Mouse (Mus musculus): ENCODE results near the gene Sult2b1. TPM values are rescaled to one million over a fixed set of nuclear protein-coding genes. Genes with fewer than 3 reads are reported as not detected.

Gene Sult2b1
- total RNA-seq, 2 experiments from 2014 or later = not detected

DNA sequence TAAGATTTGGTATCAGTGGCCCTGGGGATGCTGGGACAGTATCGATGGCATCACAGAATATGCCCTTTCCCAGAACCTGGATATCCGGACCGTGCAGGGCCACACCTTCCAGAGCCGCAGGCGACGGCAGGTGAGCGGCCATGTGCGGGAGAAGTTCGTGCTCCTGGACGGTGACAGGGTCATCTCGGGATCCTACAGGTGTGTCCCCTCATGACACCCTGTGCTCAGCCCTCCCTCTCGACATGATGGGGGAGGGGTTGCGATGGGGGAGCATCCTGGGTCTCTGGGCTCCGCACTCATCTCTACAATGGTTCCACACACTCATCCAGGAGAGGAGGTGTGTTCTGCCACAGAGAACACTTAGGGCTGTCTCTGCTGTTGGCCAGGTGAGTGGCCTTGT, 60.7 kb downstream of the Sult2b1 start:
- no peak for DNase-seq

DNA sequence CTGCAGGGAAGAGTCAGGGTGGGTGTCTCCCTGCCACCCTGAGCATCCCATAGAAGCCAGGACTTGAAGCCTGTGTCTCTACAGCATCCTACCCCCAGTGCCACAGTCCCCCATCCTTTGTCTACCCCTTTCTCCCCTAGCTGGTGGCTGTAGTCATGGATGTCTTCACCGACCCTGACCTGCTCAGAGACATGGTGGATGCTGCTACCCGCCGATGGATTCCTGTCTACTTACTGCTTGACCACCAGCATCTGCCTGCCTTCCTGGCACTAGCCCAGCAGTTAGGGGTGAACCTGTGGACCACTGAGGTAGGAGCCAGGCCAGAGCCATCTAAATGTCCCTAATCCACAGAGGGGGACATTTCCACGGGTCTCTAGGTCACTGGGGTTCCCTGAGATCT, 61.2 kb downstream of the Sult2b1 start:
- no peak for DNase-seq

DNA sequence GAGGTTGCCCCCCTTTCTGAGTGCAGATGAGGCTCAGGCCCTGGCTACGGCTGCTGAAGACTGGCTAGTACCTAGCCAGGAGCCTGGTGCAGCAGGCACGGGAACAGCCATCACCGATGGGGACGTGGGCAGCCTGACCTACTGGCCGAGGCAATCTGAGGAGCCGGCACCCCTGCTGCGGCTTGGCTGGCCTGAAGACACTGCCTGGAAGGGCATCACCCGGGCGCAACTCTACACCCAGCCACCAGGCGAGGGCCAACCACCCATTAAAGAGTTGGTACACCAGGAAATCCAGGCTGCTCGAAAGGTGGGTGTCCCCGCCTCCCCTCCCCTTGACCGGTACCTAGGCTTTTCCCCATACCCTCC, 62.1 kb downstream of the Sult2b1 start:
- no peak for DNase-seq

DNA sequence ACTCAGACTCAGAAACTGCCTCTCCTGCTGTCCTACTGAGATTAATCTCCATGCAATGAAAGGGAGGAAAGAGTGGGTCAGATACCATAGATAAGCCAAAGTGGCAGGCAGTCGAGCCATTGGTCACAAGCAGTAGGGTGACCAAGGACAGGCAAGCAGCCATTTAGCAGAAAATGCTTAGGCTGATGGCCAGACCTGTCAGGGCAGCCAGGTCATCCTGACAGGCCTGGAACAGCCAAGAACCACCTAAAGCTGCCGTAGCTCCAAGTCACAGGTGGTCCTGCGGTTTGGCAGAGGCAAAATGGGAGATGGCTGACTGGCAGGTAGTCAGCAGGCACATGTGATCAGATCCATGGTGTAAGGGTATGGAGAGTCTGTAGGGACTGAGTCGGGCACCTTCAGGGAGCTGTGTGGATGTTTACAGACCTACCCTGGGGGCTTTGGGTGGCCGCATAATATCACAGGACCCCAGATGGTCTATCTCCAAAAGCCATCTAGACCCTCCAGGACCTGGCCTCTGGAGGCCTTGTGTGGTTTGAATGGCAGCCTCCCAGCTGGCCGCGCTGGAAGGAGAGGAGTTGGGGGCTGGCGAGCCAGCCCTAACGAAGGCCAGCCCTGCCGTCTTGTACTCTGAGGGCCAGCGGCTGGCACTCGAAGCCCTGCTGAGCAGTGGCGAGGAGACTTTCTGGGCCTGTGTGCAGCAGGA, 62.7 kb downstream of the Sult2b1 start:
- no peak for DNase-seq

DNA sequence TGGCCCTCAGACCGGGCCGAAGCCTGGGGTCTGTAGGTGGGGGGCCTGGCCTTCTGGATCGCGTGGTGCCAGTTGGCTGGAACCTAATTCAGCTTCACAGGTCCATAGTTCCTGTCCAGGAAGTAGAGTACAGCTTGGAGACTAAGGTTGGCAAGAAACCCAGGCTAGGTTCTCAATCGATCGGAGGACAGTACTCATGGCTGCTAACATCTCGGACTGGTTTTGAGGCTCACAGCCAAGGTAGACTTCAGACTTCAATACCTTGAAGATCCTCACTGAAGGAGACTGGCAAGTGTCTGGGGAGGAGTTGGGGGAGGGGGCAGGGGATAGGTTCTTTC, 63.3 kb downstream of the Sult2b1 start:
- no peak for DNase-seq

DNA sequence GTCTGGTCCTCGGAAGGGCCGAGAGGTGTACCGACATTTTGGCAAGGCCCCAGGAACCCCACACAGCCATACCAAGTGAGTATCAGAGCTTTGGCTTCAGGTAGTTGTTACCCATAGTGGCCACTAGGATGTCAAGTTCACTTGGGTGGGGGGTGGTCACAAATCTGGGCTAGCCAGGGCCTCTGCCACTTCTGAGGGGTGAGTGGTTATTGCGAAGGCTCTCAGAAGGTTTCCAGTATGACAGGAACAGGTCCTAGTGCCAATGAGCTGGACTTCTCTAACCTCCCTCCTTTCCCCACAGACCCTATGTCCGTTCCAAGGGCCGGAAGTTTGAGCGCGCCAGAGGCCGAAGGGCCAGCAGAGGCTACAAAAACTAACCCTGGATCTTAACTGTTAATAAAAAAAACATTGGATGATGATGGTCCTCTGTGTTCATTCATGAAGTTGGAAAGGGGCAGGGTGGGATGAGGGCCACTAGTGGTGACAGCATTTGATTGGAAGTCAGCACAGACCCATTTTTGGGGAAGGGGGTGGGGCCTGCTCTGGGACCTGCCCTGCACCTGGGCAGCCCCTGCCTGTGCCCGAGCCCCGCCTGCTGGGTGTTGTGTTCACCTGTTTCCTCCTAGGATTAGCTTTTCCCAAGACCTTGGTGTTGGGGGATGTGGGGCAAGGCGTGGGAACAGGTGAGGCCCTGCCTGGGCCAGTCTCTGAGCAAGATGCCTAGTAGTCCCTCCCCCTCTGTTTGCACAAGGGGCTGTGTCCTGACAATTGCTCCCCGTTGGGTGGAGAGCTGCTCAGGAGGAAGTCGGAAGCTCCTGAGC, 63.8 kb downstream of the Sult2b1 start, which contains the start of gene Fam83e:
TSS of gene Fam83e (plus strand) at position 800 of the 821 bp plus-strand sequence.
- DNase-seq = no peak

DNA sequence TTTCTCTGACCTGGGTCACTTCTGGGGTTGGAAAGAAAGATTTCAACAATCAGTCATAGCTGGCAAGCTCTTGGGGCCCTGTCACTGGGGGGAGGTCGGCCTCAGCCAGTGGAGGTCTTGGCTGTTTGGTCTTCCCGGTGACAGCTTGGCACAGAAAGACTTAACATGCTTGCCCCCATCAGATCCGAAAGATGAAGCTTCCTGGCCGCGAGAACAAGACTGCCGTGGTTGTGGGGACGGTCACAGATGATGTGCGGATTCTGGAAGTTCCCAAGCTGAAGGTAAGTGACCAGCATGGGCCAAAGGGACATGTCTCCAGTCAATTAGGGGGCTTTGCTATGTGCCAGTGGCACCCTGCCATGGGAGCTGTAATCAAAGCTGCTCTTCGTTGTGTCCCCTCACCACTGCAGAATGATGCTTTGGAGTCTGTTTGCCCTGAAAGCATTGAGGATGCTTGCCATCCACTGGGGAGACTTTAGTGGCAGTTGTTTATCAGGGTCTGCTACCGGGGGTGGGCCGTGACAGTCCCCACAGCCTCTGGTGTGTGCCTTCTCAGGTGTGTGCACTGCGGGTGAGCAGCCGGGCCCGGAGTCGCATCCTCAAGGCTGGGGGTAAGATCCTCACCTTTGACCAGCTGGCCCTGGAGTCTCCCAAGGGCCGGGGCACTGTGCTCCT, 64.6 kb downstream of the Sult2b1 start:
- no peak for DNase-seq

DNA sequence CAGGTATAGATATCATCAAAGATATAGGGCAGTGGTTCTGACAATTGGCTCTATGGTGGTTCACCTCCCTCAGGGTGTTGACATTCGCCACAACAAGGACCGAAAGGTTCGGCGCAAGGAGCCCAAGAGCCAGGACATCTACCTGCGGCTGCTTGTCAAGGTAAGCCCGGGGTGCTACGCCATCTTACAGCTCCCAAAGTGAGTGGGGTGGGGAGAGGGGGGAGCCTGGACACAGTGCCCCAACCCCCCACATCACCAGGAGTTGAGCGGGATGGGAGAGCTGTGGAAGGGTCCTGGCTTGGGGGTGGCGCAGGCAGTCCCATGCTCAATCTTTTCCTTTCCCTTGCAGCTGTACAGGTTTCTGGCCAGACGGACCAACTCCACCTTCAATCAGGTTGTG, 65.3 kb downstream of the Sult2b1 start:
- no peak for DNase-seq

DNA sequence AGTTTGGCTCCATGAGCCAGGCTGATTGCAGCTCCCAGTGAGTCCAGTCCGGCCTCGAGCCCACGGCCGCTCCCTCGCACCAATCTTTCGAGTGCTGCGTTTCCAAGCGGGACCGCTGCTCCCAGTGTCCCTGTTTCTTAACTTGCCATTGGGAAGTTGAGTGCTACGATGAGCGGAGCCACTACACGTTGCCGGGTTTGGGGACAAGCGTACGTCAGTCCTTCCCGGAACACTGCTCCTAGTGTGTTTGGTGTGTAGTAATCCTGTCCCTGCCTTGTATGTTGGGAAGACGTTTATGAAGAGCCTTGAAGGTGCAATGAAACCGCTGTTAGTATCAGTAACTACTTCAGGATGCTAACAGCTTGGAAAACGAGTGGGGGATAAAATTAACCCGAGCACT, 66.1 kb downstream of the Sult2b1 start:
- DNase-seq = no peak

DNA sequence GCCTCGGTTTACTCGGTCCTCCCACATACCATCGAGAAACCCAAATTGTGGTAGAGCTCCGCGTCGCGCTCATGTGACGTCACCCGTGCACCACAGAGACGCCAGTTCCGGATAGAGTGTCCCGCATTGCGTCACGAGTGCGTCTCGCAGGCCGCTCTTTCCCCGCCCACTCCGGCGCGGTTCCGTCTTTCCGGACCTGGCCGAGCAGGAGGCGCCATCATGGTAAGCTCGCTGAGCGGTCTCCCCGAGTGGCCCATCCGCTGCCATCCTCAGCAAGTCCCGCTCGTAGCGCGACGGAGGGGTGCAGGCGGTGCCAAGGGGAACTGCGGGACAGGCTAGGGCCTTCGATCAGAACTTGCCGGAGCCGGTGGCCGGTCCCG, 66.6 kb downstream of the Sult2b1 start, which contains the start of gene Sphk2:
TSS of gene Sphk2 (minus strand) at position 85 of the 380 bp plus-strand sequence.
- DNase-seq = peak; percentile 99

DNA sequence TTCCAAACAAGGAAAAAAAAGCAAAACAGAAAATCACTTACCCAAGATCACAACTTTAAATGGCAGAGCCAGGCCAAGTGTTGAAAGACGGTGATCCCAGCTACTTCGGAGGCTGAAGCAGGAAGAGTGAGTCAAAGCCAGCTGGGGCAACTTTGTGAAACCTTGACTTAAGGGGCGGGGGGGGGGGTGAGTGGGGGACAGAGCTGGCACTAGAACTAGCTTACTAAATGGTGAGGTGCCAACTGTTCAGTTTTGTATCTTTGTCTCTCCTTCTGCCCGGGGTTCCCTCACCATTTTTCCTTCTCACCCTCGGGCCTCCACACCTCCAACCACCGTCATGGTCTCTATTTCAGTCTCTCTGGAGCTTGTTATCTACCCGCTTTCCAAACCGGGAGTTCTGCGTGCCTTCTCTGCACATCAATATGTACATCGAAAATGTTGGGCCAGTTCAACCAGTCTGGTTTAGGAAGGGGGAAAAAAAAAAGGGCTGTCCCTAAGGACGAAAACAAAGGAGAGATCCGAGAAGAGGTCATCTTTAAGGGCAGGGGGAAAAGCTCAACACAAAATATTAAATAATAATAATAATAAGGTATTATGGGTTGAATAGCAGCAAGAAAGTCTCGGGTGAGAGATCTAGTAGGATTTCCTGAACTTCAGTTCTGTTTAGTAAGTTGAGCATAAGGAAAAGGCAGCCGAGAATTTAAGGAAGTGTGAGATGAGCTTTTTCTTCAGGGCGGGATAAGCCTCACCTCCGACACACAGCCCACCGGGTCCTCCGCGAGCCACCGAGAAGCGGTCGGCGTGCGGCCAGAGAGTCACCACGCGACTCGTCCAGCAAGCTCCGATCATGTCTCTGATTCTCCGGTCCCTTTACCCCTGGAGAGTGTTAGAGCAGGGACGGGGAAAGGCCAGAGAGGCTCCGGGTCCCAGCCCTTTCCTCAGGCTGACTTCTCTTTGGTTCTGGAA, 67.2 kb downstream of the Sult2b1 start:
- DNase-seq = no peak

DNA sequence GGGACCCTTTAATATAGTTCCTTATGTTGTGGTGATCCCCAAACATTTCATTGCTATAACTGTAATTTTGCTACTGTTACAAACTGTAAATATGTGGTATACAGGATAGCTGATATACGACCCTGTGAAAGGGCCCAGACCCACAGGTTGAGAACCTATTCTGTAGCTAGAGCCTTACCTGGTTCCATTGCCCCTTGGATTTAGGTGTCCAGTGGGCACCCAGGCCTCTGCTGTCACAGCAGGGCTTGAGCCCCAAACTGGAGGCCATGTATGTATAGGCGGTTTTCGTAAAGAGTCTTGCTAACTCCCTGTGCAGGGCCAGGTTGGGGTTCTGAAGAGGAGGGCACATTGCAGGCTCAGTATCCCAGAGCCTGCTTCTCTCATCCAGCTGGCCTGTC, 68.0 kb downstream of the Sult2b1 start:
- DNase-seq = no peak

DNA sequence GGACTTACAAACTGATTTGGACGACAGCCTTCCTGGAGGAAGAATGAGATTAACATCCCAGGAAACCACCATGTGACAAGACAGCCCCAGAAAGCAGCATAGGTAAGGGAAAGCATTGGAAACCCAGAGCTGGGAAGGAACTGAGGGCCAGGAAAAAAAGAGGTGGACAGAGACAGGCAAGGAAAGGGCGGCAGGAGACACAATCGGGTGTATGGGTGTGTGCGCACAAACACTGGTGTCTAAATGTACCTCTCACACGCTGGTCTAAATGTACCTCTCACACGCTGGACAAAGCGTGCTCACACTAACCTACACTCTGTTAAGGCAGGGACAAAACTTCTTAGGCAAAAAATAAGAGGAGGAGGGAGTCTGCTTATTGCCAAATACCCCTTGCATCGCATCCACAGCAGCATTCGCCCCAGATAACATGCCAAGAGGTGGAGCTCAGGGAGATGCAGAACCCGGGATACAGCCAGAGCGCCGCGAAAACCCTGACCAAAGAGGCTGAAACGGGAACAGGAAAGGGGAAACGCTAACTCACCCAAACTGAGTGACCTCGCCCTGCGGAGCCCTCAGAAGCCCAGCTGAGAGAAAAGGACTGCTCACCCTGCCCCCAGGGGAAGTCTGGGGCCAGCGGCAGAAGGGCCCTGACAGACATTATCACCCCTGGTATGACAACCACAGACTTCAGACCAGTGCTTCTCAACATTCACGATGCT, 68.6 kb downstream of the Sult2b1 start:
- no peak for DNase-seq

DNA sequence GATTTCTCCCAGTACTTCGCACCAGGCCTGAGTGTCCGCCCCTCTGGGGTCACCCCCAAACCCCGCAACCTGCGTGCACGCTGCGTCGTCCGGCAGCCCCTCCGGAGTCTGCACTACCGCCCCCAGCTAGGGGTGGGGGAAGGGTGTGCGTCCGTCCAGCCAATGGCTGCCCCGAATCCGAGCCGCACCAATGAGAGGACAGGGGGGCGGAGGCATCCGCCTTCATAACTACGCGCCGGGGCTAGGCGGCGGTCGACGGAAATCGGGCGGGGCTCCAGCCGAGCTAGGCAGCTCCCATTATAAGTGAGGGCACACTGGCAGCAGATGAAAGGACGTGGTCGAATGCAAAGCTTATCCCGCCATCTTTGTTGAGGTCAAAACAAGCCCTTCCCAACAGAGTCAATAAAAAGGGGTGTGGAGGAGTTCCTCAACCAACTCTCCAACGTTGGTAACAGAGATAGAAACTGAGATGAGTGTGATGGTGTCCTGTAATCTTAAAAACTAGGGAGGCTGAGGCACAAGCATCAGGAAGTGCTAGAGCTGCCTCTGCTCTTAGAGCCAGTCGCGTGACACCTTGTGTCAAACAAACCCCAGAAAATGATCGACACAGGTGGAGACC, 69.3 kb downstream of the Sult2b1 start, which contains the start of gene Rpl18:
TSS of gene Rpl18 (plus strand) at position 368 of the 619 bp plus-strand sequence.
- peak; percentile 98 for DNase-seq

DNA sequence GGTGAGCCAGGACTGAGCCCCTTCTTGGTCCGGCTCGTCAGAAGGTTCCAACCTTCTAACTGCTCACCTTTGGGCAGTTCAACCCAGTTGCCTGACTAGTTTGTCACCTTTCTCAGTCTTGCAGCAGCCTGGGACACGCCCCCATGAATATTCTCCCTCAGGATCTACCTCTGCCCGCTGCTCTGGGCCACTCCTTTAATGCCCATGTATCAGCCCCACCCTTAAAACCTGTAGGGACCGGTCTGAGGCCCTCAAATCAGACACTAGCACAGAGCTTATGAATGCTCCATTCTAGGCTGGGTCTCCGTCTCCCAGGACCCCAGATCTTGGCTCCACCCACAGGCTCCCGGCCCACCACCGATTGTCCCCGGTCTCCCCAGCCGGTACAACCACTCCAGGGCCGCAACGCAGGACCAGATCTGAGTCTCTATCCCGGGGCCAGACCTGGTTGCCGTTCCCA, 69.8 kb downstream of the Sult2b1 start:
- no peak for DNase-seq

DNA sequence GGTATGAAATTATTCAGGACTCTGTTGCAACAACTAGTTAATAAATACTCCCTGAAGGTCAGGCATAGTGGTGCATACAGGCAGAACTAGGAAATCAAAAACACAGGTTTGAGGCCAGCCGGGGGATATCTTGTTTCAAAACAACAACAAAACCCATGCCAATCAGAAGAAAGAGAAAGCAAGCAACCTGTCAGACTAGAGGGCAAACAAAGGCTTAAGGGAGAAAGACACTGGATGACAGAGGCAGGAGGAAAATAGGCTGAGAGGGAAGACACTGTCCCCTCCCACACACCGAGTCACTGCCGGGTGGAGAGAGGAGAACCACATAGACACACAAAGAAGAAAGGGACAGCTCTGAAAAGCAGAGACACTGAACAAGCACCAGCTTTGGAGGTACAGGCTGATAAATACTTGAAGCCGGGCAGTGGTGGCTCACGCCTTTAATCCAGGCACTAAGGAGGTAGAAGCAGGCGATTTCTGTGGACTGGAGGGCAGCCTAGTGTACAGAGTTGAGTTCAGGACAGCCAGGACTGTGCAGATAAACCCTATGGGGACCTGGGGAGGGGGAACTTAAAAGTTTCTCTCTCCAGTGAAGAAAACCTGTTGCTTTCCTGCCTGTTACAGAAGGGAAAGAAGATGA, 70.5 kb downstream of the Sult2b1 start:
- no peak for DNase-seq

DNA sequence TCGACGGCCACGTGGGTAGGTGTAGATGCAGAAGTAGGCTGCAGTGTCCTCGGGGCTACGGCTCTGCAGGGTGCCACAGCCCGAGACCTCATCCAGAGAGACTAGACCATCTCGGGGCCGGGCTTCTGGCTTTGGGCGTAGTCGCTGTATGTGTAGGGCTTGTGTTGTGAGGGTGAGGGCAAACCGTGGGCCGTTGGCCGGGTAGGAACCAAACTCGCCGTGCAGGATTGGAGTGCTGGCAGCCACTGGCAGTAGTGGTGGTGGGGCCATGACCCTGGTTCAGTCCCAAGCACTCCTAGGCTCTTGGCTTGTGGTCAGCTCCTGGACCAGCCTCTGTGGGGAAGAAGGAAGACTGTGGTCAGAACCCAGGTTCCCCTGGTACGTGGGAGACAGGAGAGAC, 71.1 kb downstream of the Sult2b1 start:
- no peak for DNase-seq

DNA sequence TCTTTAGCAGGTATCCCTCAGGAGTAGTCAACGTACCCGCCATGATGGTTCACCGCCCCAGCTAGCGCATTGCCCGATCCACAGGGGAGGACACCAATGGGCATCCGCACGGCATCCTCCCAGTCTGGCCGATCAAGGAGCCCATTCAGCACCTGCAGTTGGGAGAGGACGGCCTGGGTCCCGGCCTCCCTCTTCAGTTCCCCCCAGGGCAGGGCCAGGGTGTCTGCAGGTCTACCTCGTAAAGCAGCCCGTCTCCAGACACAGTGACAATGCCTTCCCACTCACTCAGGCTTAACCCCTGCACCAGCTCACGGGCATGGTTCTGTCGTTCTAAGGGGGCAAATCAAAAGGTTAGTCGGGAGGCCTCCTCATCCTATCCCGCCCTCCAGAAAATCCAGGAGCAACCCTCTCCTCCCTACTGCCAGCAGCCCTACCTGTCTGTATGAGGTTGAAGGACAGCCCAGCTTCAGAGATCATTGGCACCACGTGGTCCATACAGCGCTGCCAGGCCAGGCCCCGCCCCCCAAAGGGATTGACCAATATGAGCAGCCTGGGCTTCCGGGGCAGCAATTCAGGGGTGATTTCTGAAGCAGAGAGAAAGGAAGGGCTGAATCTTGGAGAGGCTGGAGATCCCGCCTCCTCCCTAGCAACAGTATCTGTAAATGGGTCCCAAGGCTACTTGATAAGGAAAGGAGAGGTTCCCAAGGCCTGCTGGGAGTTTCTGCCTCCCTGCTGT, 72.3 kb downstream of the Sult2b1 start:
- peak; percentile 28 for DNase-seq

DNA sequence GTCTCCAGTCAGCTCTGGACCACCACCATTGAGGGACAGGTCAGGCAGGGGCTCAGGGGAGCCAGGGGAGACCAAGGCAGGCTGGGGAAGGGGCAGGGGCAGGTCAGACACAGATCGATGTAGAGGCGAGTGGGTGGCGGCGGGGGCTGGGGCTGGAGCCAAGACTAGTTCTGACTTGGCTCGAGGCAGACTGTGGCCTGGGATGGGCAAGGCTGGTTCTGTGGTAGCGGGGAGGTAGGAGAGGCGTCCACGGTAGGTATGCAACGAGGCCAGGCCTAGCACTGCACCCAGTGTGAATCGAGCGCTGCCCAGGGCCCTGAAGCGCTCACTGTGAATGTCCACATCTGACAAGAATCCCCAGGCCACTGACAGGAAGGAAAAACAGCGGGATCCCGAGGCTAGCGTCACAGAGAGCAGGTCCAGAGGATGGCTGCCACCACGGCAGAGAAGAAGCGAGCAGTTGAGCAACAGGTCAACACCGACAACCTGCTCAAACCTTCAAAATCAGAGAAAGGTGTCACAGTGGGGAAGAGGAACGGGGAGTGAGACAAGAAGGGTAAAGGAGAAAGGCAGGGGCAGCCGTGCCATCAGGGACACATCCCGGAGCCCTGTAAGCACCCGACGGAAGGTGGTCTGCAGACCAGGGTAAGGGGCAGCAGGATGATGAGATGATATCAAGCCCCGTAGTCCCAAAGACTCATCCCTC, 73.0 kb downstream of the Sult2b1 start:
- no peak for DNase-seq
